Mouse (Mus musculus) adrenal gland, postnatal 10 days (tissue): ENCODE data around the gene Ecel1. TPM values are rescaled to one million over a fixed set of nuclear protein-coding genes. Genes with fewer than 3 reads are reported as not detected.
A peak's percentile ranks its signal among the peaks of the same experiment; 100 is the strongest.

ENCODE experiments used
- DNase-seq: peaks from one replicate; pipeline ENCODE4 v3.0.0; 2021; ENCODE audit warnings: mixed read lengths
- long read RNA-seq, 2 experiments: library from polyadenylated mRNA; stranded (forward); transcript quantifications; one replicate each; pipeline ENCODE4 v2.0.0; 2021
- total RNA-seq, 2 experiments: library from RNA; stranded (reverse); gene quantifications; 2 replicates each; pipeline ENCODE4 v1.2.3; 2021

The Ecel1 gene
- total RNA-seq = 10 to 100 TPM in 1 of 2 experiments, 1 to 10 TPM in 1; 2.4 to 10.1 TPM
- long read RNA-seq, experiment 1, partial matches to known transcripts = 2 of 7 reads
- long read RNA-seq, experiment 1, other reads (novel, unspliced or antisense) = 0 of 7 reads
- long read RNA-seq, experiment 2, partial matches to known transcripts = 2 of 10 reads
- long read RNA-seq, experiment 2, other reads (novel, unspliced or antisense) = 3 of 10 reads

GRCm38 (mm10) chr1:87156199-87156587, at the start of gene Ecel1:
Ecel1 (minus strand) TSS chr1:87156521.
- no peak for DNase-seq

- DNase-seq = no peak
These were observed 49.2 kb upstream of the Ecel1 start for GRCm38 (mm10) chr1:87205502-87205901.

GRCm38 (mm10) chr1:87205038-87205437, 48.7 kb upstream of the Ecel1 start:
- no peak for DNase-seq

GRCm38 (mm10) chr1:87204465-87204864, 48.1 kb upstream of the Ecel1 start, which contains the start of gene Chrng:
Chrng (plus strand) TSS chr1:87204657.
- no peak for DNase-seq

- DNase-seq = no peak
These were observed 47.5 kb upstream of the Ecel1 start for GRCm38 (mm10) chr1:87203779-87204178.

GRCm38 (mm10) chr1:87201848-87202247, 45.5 kb upstream of the Ecel1 start:
- DNase-seq = no peak

- DNase-seq = no peak
These were observed 44.5 kb upstream of the Ecel1 start for GRCm38 (mm10) chr1:87200811-87201210.

GRCm38 (mm10) chr1:87198119-87199065, 42.1 kb upstream of the Ecel1 start:
- DNase-seq = no peak

GRCm38 (mm10) chr1:87197296-87197695, 41.0 kb upstream of the Ecel1 start:
- no peak for DNase-seq

GRCm38 (mm10) chr1:87190429-87190828, 34.1 kb upstream of the Ecel1 start, which contains the start of gene Chrnd:
Chrnd (plus strand) TSS chr1:87190607.
- DNase-seq = no peak

- peak; percentile 88 for DNase-seq
These were observed 30.7 kb upstream of the Ecel1 start for GRCm38 (mm10) chr1:87187037-87187355.

GRCm38 (mm10) chr1:87186261-87187036, 30.1 kb upstream of the Ecel1 start:
- DNase-seq = no peak

- DNase-seq = no peak
These were observed 29.2 kb upstream of the Ecel1 start for GRCm38 (mm10) chr1:87185526-87185925.

GRCm38 (mm10) chr1:87184751-87185139, 28.4 kb upstream of the Ecel1 start:
- peak; percentile 87 for DNase-seq

GRCm38 (mm10) chr1:87183998-87184750, 27.9 kb upstream of the Ecel1 start:
- DNase-seq = peak; percentile 65

GRCm38 (mm10) chr1:87183013-87183412, 26.7 kb upstream of the Ecel1 start, which contains the start of gene Prss56:
Prss56 (plus strand) TSS chr1:87183313.
- no peak for DNase-seq

GRCm38 (mm10) chr1:87180896-87181295, 24.6 kb upstream of the Ecel1 start:
- peak; percentile 61 for DNase-seq

- peak; percentile 71 for DNase-seq
These were observed 19.6 kb upstream of the Ecel1 start for GRCm38 (mm10) chr1:87175852-87176292.

- peak; percentile 80 for DNase-seq
These were observed 18.0 kb upstream of the Ecel1 start for GRCm38 (mm10) chr1:87174006-87174955.

GRCm38 (mm10) chr1:87172316-87172715, 16.0 kb upstream of the Ecel1 start:
- peak; percentile 38 for DNase-seq

- DNase-seq = no peak
These were observed 15.0 kb upstream of the Ecel1 start for GRCm38 (mm10) chr1:87171312-87171711.
